Mouse (Mus musculus) T-helper 17 cell (primary cell): Measurements from ENCODE around the gene Pan3.

ENCODE experiments used
- in situ Hi-C, 2 experiments: fragments of 300-600 bp; cut with MboI, MseI; formaldehyde crosslinking; loops; 1 replicate in 1 of 2; 2 replicates in 1 of 2; pipeline ENCODE4 v1.15.1; 2025; ENCODE audit warnings: high pct_unique_total_duplicates in 2 of 2

Gene Pan3

DNA sequence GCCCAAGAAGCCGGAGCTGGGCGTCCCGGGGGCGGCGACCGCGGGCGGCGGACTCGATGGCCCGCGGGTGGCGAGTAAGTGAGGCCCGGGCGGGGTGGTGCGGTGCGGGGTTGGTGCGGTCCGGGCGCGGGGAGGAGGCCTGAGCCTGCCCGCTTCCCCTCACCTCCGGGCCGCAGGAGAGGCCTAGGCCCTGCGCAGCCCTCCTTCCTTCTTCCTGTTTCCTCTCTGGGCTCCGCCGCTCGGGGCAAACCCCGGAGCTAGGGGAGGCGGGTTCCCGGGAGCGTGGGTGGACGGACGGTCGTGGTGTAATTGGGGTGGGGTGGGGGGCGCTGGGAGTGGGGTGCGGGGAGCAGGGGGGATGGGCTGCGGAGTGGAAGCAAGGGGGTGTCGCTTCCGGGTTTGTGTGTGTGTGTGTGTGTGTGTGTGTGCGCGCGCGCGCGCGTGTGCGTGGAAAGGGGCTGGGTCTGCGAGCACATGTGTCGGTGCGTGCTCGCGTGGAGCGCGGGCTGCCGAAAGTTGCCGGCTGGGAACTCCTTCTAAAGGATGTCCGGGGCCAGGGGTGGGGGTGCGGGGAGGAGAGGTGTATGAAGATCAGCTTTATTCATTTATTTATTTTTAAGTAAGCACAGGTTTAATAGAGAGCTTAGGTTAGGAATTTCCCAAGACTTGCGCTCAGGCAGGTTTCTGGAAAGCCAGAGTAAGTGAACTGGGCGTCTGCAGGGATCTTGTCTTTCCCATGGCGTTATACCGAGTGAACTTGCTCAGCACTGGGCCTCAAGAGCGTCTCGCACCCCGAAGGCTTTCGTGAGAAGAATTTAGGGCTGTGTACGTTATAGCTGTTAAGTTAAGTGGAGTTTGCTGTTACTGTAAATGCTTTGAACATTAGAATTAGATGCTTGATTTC lies 1.2 kb downstream of the Pan3 start:
- in situ Hi-C loops: loop anchor here in 1 of 2 experiments (10.0 kb wide), 1 partner anchor 434 kb away; the partner anchor contains the start of gene Pomp

DNA sequence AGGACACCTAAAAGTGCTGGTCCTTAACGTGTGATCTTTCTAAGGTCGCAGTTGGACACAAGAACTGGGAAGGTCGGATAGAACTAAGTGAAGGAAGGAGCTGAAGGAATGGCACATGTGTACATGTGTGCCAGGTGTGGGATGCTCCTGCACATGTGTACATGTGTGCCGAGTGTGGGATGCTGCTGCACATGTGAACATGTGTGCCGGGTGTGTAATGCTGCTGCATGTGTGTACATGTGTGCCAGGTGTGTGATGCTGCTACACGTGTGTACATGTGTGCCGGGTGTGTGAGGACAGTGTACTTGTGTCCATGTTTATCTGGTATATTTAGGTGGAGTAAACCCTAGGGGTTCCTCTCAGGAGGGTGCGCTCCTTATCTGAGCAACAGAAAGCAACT lies 3.0 kb downstream of the Pan3 start:
- in situ Hi-C loops: loop anchor here in 1 of 2 experiments (10.0 kb wide), 1 partner anchor 432 kb away; the partner anchor contains the start of gene Pomp

DNA sequence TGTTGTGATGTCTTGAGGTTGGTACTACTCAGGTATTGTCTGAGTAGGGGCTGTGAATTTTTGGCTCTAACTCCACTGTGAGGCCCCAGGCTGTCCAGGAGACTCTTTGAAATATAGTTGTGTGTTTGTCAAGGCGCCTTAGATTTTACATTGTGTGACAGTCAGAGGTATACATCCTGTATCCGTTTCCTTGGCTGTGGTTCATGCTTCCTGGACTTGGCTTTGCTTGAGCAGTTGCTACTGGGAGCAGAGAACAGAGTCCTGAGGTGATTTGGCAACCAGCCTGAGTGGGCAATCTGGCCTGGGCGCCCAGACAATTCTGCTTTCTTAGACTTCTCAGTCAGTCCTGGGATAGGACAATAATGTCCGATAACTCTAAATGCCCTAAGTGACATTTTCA lies 5.3 kb downstream of the Pan3 start:
- in situ Hi-C loops: loop anchor here in 1 of 2 experiments (10.0 kb wide), 1 partner anchor 430 kb away; the partner anchor contains the start of gene Pomp

DNA sequence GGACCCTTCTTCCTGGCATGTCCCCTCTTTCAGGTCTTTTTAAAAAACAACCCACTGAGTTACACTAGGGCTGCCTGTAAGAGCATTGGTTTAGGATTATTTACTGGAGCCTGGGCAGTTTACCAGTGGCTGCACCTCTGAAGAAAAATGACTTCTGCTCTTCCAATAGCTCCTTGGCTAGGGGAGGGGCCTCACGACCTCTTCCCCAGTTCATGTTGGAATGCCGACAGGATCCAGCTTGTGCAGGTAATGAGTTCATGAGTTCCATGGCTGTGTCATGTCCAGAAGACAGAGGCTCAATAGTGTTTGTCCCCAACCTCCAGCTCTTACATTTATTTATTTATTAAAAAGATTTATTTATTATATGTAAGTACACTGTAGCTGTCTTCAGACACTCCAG lies 5.8 kb downstream of the Pan3 start:
- in situ Hi-C loops: loop anchor here in 1 of 2 experiments (10.0 kb wide), 1 partner anchor 429 kb away; the partner anchor contains the start of gene Pomp

DNA sequence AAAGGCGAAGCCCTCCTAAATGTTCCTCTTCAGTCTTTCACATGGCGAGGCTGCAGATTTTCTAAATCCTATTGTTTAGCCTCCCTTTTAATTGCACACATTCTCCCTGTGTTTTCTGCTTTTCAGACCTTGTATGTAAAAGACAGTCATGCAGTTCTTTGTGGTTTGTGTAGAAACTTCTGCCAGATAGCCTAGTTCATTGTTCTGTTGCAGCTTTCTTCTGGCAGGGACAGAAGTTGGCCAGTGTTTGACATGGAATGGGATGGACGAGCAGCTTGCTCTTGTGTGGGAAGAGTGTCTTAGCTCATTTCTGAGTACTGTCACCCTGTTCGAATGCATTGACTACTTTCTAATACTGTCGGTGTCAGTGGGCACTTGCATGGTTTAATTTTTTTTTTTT lies 6.5 kb downstream of the Pan3 start:
- in situ Hi-C loops: loop anchor here in 1 of 2 experiments (10.0 kb wide), 1 partner anchor 428 kb away; the partner anchor contains the start of gene Pomp

DNA sequence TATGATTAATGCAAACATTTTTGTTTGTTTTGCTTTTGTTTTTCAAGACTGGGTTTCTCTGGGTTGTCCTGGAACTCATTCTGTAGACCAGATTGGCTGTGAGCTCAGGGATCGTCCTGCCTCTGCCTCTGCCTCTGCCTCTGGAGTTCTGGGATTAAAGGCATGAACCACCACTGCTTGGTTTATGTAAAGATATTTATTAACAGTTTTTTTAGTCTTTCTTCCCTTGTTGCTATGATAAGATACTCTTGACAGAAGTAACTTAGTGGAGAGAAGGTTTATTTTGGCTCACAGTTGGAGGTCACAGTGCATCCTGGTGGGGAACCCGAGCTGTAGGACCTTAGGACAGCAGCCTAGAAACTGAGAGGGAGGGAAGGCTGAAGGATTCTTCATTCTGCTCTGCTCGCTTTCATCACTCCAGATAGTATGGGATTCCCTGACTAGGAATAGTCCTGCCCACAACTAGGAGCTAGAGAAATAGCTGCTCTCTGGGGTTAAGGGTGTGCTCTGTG lies 11.1 kb downstream of the Pan3 start:
- in situ Hi-C loops: loop anchor here in 1 of 2 experiments (5.0 to 10.0 kb wide), 2 partner anchors 41 to 1536 kb away; no protein-coding TSS in a partner anchor

DNA sequence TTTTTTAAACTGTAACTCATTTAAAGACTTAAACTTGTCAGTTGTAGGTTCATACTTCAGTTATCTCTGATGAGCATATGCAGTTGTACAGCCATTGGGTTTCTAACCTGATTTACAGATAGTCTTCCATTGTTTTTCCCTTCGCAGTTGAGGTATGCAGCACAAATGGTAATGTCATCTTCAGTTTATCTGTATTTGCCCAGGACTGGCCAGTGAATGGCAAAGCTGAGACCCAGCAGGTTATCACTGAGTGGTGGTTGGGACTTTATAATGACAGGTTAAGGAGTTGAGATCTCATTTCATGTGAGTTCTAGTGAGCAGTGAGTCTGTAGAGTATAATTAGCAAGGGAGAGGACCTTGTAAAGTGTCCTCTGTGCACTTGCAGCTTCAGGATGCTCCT lies 12.0 kb downstream of the Pan3 start:
- in situ Hi-C loops: loop anchor here in 1 of 2 experiments (5.0 to 10.0 kb wide), 2 partner anchors 40 to 1537 kb away; no protein-coding TSS in a partner anchor

DNA sequence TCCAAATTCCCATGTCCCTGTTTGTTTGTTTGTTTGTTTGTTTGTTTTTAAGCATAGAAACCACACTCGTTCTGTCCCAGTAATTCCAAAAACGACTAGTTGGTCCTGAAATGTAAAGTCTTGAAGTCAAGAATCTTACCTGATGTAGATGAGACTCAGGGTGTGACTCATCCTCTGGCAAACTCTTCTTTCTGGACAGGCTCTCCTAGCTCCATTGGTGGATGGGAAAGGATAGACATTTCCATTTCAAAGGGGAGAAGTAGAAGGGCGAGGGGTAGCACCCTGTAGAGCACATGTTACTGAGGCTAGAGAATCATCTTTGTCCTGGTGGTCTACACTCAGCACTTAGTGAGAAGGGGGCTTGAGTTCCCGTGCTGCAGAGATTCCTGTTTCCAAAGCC lies 12.8 kb downstream of the Pan3 start:
- in situ Hi-C loops: loop anchor here in 1 of 2 experiments (5.0 to 10.0 kb wide), 2 partner anchors 40 to 1538 kb away; no protein-coding TSS in a partner anchor

DNA sequence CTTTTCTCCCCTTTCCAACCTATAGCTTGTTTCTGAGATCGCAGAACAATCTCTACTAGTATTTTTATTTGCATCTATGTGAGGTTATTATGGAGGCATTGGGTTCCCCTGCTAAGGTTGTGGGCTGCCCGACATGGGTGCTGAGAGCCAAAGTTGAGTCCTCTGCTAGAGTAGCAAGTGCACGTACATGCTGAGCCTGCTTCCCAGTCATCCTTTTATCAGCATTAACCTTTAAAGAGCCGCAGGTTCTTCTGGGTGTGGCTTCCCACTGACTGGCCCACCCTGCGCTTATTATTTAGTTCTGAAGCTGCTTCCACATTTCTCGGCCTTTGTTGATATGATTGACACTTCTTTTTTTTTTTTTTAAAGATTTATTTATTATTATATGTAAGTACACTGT lies 14.3 kb downstream of the Pan3 start:
- in situ Hi-C loops: loop anchor here in 1 of 2 experiments (5.0 to 10.0 kb wide), 2 partner anchors 38 to 1539 kb away; no protein-coding TSS in a partner anchor

DNA sequence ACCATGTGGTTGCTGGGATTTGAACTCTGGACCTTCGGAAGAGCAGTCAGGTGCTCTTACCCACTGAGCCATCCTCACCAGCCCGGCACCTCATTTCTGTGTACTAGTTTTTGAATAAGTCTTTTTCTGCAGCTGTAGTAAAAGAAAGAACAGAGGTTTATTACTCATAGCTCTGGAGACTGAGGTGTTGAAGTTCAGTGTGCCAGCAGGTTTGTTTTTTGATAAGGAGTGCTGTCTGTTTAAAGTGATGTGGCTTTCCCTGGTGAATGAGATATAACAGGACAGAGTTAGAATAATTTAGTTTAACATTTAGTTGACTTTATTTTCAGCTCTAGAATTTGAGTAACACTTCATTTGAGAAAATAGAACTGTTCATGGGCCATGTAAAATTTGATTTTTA lies 14.8 kb downstream of the Pan3 start:
- in situ Hi-C loops: loop anchor here in 1 of 2 experiments (5.0 to 10.0 kb wide), 2 partner anchors 38 to 1540 kb away; no protein-coding TSS in a partner anchor

DNA sequence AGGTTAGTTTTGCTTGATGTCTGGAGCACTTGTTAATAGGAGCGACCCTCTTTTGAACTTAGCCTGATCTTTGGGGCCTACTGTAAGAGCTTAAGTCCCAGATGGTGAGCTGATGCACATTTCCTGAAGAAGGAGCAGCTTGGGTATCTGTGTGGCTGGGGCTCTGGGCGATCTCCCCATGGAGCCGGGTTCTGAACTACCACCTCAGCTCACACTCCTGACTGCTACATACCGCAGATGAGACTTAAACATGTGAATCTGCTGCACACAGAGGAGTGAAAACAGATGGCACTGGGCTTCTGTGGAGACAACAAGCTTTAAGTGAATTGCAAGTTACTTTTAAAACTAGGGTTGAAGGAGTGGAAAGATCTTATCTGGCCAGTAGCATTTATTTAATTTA lies 15.3 kb downstream of the Pan3 start:
- in situ Hi-C loops: loop anchor here in 1 of 2 experiments (10.0 kb wide), 1 partner anchor 1540 kb away; no protein-coding TSS in a partner anchor

DNA sequence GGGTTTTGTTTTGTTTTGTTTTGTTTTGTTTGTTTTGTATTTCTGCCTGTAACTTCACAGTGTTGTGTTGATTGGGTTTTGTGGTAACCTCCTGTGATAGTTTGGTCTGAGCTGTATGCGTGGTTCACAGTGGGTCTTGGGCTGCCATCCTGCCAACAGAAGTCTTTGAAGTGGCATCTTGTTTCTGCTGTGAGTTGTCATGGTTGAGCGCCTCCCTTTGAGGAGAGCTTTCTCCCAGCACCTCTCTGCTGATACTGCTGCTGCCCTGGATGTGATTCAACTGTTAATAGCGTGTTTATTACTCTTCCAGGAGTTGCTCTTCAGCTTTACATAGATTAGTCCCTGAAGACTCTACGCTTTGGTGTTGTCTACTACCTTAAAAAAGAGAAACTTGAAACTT lies 18.6 kb downstream of the Pan3 start:
- in situ Hi-C loops: loop anchor here in 1 of 2 experiments (10.0 kb wide), 1 partner anchor 1544 kb away; no protein-coding TSS in a partner anchor

DNA sequence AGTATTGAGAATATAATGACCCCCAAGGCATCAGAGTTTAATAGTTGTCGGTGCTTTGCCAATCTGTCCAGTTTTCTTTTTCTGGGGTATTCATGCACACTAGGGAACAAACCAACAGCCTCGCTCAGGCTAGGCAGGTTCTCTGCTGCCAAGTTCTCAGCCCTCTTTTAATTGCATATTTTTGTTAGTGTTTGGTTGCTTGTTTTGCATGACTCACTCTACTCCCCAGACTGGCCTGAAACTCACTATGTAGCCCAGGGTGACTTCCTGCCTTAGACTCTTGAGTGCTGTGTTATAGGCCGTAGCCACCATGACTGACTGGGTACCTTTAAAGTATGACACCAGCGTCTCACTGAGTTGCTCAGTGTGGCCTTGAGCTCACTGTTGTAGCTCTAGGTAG lies 19.0 kb downstream of the Pan3 start:
- in situ Hi-C loops: loop anchor here in 1 of 2 experiments (10.0 kb wide), 1 partner anchor 1544 kb away; no protein-coding TSS in a partner anchor

DNA sequence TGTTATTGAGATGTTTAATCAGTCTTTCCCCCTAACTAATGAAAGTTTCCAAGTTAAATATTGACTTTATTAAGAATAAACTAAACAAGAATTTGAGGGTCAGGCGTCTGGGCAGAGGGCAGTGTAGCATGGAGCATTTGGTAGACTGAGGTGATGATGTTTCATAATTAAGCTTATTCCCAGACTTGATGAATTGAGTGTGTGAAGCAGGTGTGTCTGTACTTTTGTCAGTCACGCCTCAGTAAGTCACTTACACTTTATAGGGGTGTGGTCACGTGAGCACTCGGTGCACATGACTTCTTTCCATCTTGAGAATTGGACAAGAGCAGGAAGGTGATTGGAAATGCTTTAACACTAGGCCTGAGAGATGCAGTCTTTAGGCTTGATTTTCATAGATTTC lies 26.5 kb downstream of the Pan3 start:
- in situ Hi-C loops: no loop called here

DNA sequence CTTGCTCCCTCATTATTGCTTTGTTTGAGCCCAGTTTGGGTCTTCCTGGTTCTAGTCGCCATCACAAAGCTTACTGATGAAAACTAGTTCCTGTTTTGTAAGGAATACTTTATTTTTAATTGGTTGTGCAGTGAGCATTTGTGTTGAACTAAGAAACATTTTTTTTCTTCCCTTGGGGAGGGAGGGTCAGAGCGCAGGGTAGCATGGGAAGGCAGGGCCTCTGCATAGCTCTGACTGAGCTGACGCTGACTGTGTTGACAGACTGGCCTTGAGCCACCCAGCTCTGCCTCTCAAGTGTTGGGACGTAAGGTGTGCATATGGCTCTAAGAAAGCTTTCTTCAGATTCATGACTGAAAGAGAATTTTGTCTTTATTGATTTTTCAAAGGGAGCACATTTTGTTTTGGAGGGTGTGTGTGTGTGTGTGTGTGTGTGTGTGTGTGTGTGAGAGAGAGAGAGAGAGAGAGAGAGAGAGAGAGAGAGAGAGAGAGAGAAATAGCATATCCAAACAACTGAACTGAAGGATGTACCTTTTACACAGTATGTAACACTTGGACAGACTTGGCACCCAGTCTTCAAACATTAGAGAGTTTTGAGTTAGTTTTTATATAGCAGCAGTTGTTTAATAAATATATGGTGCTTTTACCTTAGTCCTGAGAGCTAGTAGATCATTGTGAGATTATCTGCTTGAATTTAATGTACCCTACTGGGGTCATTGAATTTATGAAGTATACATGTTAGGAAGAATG lies 30.0 kb downstream of the Pan3 start:
- in situ Hi-C loops: no loop called here

DNA sequence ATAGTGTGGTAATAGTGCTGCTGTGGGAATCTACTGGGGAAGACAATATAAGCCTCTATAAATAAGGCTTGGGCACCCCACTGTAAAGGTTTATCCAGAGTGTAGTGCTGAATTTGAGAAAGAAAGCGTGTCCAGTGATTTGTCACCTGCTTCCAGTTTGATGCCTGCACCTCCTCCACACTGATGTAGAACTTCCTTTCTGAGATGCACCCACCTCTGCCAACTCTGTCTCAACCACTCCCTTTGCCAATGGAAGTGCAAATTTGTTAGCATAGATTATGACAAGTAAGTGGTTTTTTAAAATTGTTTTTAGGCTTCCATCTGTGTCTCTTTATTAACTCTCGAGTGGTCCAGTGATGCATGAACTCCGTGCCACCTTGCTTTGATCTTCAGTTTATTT lies 33.3 kb downstream of the Pan3 start:
- in situ Hi-C loops: no loop called here

DNA sequence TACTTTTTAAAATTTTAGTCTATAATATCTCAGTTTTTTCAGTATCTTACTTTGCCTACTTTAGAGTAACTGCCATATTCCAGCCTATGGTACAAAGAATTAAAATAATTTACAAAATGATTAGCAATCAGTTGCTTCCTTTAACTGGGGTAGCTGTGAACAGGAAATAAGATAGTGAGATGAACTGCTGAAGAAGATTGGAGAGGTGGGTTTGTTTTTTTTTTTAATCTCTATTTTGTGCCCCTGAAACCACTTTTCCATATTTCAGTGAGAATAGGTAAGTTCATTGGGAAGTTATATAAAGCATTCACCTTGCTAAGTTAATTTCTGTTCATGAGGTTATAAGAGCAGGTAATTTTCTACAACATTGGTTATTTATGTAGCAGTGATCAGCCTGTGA lies 36.4 kb downstream of the Pan3 start:
- in situ Hi-C loops: no loop called here

DNA sequence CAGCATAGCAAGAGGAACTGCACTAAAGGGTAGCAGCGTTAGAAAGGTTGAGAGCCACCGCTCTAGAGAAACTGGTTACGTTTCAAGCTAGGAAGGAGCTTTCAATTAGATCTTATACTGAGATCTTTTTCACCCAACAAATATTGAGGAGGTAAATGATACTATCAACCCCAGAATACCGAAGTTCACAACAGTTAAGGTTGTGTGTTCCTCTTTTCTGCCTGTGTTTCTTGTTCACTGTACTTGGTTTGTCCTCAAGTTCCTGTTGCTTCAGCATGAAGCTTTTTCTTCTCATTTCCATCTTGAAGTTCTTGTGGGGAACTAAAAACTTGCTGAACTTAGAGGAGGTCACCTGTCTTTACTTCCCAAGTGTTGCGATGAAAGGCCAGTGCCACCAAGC lies 41.2 kb downstream of the Pan3 start:
- in situ Hi-C loops: no loop called here

DNA sequence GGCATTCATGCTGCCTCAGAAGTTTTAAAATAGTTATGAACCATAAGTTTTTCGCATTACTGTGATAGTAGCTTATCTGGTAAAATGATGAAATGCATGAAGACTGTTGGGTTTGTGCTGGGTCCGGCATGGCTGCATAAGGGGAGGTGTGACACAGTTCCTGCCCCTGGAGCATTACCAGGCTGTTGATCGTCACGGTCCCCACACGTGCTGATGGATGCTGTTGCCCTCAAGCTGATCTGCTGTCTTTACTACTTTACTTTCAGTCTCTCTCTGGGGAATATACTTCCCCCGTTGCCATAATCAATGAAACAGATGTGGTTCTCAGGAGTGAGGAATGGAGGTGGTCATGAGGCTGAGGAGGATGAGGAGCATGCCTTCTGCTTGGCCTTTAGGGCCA lies 43.1 kb downstream of the Pan3 start:
- in situ Hi-C loops: no loop called here

DNA sequence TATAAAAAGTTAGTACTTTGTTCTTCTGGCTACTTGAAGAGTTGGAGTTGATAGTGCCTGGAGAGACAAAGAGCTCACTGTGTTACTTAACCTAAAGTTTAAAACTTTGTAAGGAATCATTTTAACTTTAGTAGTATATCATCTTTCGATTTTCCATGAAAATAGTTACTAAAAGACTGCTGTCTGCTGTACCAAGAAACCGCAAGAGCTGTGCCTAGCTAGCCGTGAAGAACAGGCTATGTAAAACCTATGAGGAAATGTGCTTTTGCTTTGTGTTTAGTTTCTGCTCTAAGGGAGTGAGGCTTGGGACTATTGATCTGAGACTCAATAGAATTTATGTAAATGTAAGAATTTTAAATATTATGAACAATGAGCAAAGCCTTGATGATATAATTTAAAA lies 43.9 kb downstream of the Pan3 start:
- in situ Hi-C loops: no loop called here

DNA sequence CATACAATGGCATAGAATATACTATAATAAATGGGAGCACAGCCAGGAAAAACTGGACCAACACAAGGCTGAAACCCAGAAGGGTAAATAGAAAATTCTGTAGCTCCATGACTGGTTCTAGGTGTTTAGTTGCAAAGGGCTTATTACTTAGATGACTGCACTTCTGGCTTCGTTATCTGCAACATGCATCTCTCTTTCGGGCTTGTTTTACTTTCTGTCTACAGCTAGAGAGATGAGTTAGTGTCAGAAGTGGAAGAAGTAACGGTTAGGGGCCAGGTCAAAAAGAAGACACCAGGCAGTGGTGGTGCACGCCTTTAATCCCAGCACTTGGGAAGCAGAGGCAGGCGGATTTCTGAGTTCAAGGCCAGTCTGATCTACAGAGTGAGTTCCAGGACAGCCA lies 46.1 kb downstream of the Pan3 start:
- in situ Hi-C loops: no loop called here
